Mouse (Mus musculus) large intestine, adult 2 months (tissue): Measurements from ENCODE around the gene Psmg3. TPM values are rescaled to one million over a fixed set of nuclear protein-coding genes. Genes with fewer than 3 reads are reported as not detected.

Experiments used
- DNase-seq: peaks from one replicate; pipeline ENCODE4 v3.0.0-alpha.2; 2012; ENCODE audit warnings: low read depth, low spot score
- WGBS: fragments of 180-500 bp; shearing (Covaris S2); methylation state at CpG from one replicate; pipeline ENCODE4 v1.1.7; 2018; 5-methylcytosine and 5-hydroxymethylcytosine counted together
- polyA plus RNA-seq: library from polyadenylated mRNA; depleted of rRNA; stranded (reverse); fragments of >200 nt; gene quantifications from 2 replicates; pipeline ENCODE4 v1.2.3, GENCODE M21; 2012; rRNA removed

Gene Psmg3
- polyA plus RNA-seq, 1 experiment: 46.5 TPM

- DNase-seq: no peak
These were observed 29.1 kb downstream of the Psmg3 start for GRCm38 (mm10) chr5:139797473-139798167.

GRCm38 (mm10) chr5:139796900-139797299, 29.8 kb downstream of the Psmg3 start:
- DNase-seq: no peak
- WGBS: 7% methylated on average over 13 of the region's 13 CpGs

More at GRCm38 (mm10) chr5:139797473-139798167, 29.1 kb downstream of the Psmg3 start:
- WGBS: 58% methylated on average over 11 of the region's 11 CpGs

DNA sequence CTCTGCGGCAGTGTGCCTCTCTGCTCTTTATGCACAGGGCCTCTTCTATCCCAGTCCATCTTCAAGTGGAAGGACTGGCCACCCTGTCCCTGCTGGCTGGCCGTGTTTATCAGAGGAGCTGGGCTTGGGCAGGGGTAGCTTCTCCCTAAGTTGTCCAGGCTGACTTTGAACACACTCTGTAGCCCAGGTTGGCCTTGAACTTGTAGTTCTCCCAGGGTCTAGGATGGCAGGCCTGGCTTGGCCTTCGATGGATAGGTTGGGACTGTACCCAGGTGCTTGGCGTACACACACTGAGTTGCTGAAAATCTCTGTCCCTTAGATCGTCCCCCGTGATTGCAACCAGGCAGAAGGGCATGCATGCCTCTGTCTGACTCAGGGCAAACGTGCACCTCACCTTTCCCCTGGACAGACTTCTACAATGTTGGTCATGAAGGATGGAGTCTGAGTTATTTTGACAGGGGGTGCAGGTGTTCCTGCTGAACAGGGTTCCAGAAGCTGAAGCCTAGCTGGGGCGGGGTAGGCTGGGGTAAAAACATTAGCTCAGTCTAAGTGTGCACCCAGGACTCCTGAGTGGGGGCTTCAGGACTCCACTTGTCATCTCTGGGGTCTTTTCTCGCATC, 30.6 kb downstream of the Psmg3 start:
- no peak for DNase-seq
- 63% methylated on average over 9 of the region's 9 CpGs for WGBS

DNA sequence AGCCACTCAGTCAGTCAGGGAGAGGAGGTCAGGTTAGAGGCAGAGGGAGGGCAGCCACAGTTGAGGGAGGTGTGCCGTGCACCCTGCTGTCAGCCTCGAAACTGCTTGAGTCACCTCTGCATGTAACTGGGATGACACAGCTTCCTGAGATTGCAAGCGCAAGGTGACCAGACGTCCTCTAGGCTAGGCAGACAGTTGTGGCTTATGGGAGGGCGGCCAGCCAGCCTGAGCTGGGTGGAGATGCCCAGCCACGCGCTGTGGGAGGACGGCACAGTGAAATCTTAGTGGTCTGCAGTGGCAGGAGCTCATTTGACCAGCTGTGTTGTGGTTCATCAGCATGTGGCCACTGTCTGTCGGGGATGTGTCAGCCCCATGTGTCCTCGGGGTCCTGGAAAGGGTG, 31.7 kb downstream of the Psmg3 start:
- WGBS: 40% methylated on average over 10 of the region's 10 CpGs
- DNase-seq: no peak

GRCm38 (mm10) chr5:139794137-139794536, 32.5 kb downstream of the Psmg3 start:
- no peak for DNase-seq
- WGBS: 61% methylated on average over 5 of the region's 5 CpGs

GRCm38 (mm10) chr5:139793338-139794089, 33.2 kb downstream of the Psmg3 start:
- DNase-seq: peak; percentile 88

GRCm38 (mm10) chr5:139792966-139793337, 33.7 kb downstream of the Psmg3 start:
- WGBS: 5% methylated on average over 3 of the region's 3 CpGs
- no peak for DNase-seq

More at GRCm38 (mm10) chr5:139793338-139794089, 33.2 kb downstream of the Psmg3 start:
- WGBS: 3% methylated on average over 11 of the region's 11 CpGs

GRCm38 (mm10) chr5:139792159-139792775, 34.4 kb downstream of the Psmg3 start:
- no peak for DNase-seq
- 5% methylated on average over 11 of the region's 11 CpGs for WGBS

GRCm38 (mm10) chr5:139791227-139792158, 35.2 kb downstream of the Psmg3 start, which contains the start of gene Mafk:
Gene Mafk (plus strand): TSS chr5:139791513.
- under 1% methylated on average over 92 of the region's 92 CpGs for WGBS
- no peak for DNase-seq

- 49% methylated on average over 4 of the region's 4 CpGs for WGBS
- DNase-seq: no peak
These were observed 37.2 kb downstream of the Psmg3 start for GRCm38 (mm10) chr5:139789466-139789865.

DNA sequence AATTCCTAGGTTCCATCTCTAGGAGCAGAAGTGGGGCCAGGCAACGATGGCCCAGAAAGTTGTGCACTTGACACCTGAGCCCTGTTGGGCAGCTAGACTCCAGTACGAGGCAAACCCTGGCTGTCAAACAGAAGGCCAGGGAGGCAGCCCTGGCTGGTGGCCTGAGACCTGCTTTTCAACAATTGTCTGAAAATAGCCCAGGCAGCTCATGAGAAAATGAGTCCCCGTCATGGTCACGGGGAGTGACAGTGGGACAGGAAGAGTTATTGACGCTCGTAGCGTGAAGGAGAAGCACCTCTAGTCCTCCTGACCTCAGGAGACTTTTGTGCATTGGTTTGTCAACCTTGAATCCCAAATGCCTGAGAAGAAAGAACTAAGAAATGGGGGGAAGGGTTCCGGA, 45.3 kb downstream of the Psmg3 start:
- 74% methylated on average over 8 of the region's 8 CpGs for WGBS
- no peak for DNase-seq

DNA sequence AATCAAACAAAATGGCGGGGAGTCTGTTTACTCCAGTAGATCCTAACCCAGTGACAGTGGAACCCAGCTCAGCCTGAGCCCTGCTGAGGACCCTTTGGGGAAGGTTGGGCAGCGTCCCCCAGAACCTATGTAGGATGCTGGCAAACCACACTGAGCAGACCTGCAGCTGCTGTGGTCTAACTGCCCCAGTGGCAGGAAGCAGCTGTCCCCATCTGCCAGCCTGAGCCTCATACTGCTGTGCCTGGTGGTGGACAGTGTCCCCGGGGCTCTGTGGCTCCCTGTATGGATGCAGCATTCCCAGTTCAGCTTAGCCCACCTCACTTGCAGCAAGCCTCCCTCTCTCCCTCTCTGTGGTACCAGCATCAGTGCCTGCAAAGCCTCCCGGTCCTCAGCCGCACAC, 49.7 kb downstream of the Psmg3 start:
- DNase-seq: no peak
- WGBS: 72% methylated on average over 5 of the region's 5 CpGs

DNA sequence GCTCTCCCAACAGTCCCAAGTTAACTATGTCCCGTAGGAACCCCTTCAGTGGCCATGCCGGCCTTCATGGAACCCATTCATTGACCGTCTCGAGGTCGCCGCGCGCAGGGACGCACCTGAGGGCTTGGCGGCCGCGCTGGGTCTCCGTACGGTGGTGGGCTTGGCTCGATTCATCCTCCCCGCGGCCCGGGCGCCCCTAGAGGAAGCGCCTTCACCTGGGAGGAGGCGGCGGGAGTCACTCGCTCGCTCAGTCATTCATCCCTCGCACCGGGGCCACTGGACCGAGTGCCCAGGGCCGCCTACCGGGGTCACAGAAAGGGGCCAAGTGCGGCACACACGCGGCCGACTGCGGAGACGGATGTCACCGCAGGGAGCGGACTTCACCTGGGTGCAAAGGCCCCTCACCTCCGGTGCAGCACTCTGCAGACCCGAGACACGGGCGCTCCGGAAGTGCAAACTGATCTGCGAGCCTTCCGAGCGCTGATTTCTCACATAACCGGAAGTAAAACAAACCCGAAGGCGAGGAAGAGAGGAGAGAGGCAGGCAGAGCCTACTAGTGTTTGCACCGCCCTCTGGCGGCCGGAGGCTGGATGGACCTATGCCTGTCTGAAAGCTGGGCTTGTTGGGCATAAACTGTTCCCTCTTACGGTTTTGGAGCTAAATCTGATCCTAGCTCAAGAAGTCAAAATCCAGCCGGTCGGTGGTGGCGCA, 51.3 kb downstream of the Psmg3 start, which contains the start of gene Ints1:
Gene Ints1, minus strand, starts transcription at position 459 of the 711 bp plus-strand sequence.
- WGBS: under 1% methylated on average over 55 of the region's 55 CpGs

More for the DNA sequence above, 51.3 kb downstream of the Psmg3 start, which contains the start of gene Ints1:
- DNase-seq: peak; percentile 94

Other genes starting within 250 kb of the Psmg3 start
- gene Micall2, start 90.5 kb downstream of the Psmg3 start, polyA plus RNA-seq: 11.7 and 13.2 TPM in 2 replicates
- gene Ints1, start 51.2 kb downstream of the Psmg3 start, polyA plus RNA-seq: 46.5 and 53.1 TPM in 2 replicates
- 30.4 and 33.6 TPM in 2 replicates for gene Mafk, start 35.4 kb downstream of the Psmg3 start, polyA plus RNA-seq
- 92.0 and 188 TPM in 2 replicates for gene Tmem184a, start 7.0 kb downstream of the Psmg3 start, polyA plus RNA-seq
- not detected in 2 replicates for gene Gm26938, start 478 bp downstream of the Psmg3 start, polyA plus RNA-seq
- gene Elfn1, start 81.1 kb upstream of the Psmg3 start, polyA plus RNA-seq: 0.06 and 0.15 TPM in 2 replicates